Mouse (Mus musculus) forebrain, embryonic 16.5 days (tissue): ENCODE data around the gene Prkab1. TPM values are rescaled to one million over a fixed set of nuclear protein-coding genes. Genes with fewer than 3 reads are reported as not detected.

Source experiments
- ATAC-seq: fragments of 200-750 bp; cut with Nextera tagmentation; 2 replicates; pipeline ENCODE4 v1.8.0; 2017; ENCODE audit warnings: mild to moderate bottlenecking, moderate library complexity
- H3K27ac ChIP-seq: fragments of 300-500 bp; sonication (generic); 2 replicates; pipeline ENCODE4 v1.5.1; 2014; ENCODE audit warnings: low read length, control low read depth
- H3K27me3 ChIP-seq: fragments of 300-500 bp; sonication (generic); replicated peaks from 2 replicates; pipeline ENCODE4 v1.6.1; 2014; ENCODE audit warnings: low read length; ENCODE audit not compliant: control insufficient read depth, insufficient read depth
- H3K36me3 ChIP-seq: fragments of 300-500 bp; sonication (generic); 2 replicates; pipeline ENCODE4 v1.6.1; 2014; ENCODE audit not compliant: control insufficient read depth, insufficient read depth
- H3K4me1 ChIP-seq: fragments of 300-500 bp; sonication (generic); replicated peaks from 2 replicates; pipeline ENCODE4 v1.6.1; 2014; ENCODE audit warnings: low read length; ENCODE audit not compliant: control insufficient read depth, insufficient read depth
- H3K4me2 ChIP-seq: fragments of 300-500 bp; sonication (generic); 2 replicates; pipeline ENCODE4 v1.6.1; 2014; ENCODE audit warnings: mild to moderate bottlenecking, low read length, control low read depth
- H3K4me3 ChIP-seq: fragments of 300-500 bp; sonication (generic); replicated peaks from 2 replicates; pipeline ENCODE4 v1.5.1; 2014; ENCODE audit warnings: mild to moderate bottlenecking, low read length, control low read depth
- H3K9ac ChIP-seq: fragments of 300-500 bp; sonication (generic); replicated peaks from 2 replicates; pipeline ENCODE4 v1.6.1; 2014; ENCODE audit warnings: low read depth, low read length, control low read depth
- H3K9me3 ChIP-seq: fragments of 300-500 bp; sonication (generic); 2 replicates; pipeline ENCODE4 v1.6.1; 2016; ENCODE audit warnings: low read length; ENCODE audit not compliant: control insufficient read depth
- WGBS: fragments of 180-500 bp; shearing (Covaris S2); extraction: QIAGEN DNeasy Blood & Tissue Kit; methylation state at CpG from one replicate; pipeline ENCODE4 v1.1.7; 2014; 5-methylcytosine and 5-hydroxymethylcytosine counted together
- polyA plus RNA-seq: library from polyadenylated mRNA; unstranded; fragments of >200 nt; fragmentation: Nextera tagmentation; extraction: Ambion mirVana; gene quantifications from 2 replicates; pipeline ENCODE4 v1.2.1, GENCODE M21; 2015

The Prkab1 gene
- polyA plus RNA-seq, 1 experiment from 2014 or later: 55.5 TPM

DNA sequence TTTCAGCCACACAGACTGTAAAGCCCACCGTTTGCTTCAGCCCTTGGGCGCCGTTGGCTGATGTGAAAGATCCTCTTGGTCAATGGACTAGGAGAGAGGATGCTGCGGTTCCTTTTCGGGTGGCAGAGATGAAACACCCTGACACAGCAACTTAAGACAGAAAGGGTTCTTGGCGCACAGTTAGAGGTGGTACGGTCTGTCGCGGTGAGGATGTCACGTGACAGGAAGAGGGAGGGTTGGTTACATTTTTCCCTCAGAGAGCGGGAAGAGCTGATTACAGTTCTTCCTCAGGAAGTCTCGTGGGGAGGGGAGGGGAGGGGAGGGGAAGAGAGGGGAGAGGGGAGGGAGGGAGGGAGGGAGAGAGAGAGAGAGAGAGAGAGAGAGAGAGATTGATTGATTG lies 13.4 kb upstream of the Prkab1 start:
- no peak for ATAC-seq
- H3K9me3 ChIP-seq: no peaks in the 10 kb centered on the region
- H3K27me3 ChIP-seq: no peaks in the 10 kb centered on the region
- no peaks in the 10 kb centered on the region for H3K4me1 ChIP-seq
- H3K4me3 ChIP-seq: no peak overlapping the region
- no peak overlapping the region for H3K9ac ChIP-seq
- no peak overlapping the region for H3K4me2 ChIP-seq
- no peaks in the 10 kb centered on the region for H3K36me3 ChIP-seq
- WGBS: 72% methylated on average over 11 of the region's 12 CpGs
- no peak overlapping the region for H3K27ac ChIP-seq

- WGBS: 47% methylated on average over 16 of the region's 16 CpGs
- Histone ChIP-seq H3K4me3 (no peak overlapping the region), H3K4me2 (no peak overlapping the region), H3K27me3 (no peaks in the 10 kb centered on the region), H3K9ac (no peak overlapping the region), H3K27ac (no peak overlapping the region), H3K36me3 (no peaks in the 10 kb centered on the region), H3K9me3 (no peaks in the 10 kb centered on the region), H3K4me1 (no peaks in the 10 kb centered on the region; the same call in 1 of the 2 replicates)
- ATAC-seq: no peak
Measured at GRCm38 (mm10) chr5:116036465-116036864, 12.2 kb upstream of the Prkab1 start.

DNA sequence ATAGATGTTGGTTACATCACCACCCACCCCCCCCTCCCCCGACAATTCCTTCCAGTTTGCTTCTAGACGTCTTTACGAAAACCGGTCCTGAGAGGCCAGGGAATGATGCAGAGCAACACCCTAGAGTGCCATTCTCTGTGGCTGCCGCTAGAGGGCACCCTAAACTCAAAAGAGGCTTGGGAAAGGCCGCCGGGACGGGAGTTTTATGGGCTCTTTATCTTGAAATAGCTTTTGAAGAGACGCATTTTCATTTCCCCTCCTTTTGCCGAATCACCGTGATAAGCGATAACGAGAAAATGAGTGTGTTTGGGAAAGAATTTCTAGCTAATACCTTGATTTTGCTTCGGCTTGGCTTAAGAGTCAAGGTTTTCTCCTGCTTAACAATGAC lies 6.9 kb upstream of the Prkab1 start:
- no peak for ATAC-seq
- 3% methylated on average over 14 of the region's 14 CpGs for WGBS
- no peaks in the 10 kb centered on the region for H3K9me3 ChIP-seq
- 0 out of 2 replicates have a peak, but pooled peaks cover 2% of the 10 kb centered on the region for H3K27me3 ChIP-seq
- H3K4me2 ChIP-seq: peak overlapping the region; percentile 43
- H3K4me3 ChIP-seq: peak overlapping the region; percentile 5; the same call in 1 of the 2 replicates
- H3K36me3 ChIP-seq: no peaks in the 10 kb centered on the region
- H3K27ac ChIP-seq: no peak overlapping the region
- peaks cover 5% of the 10 kb centered on the region for H3K4me1 ChIP-seq
- H3K9ac ChIP-seq: no peak overlapping the region

- H3K9ac ChIP-seq: peak overlapping the region; percentile 39; the same call in 1 of the 2 replicates
- H3K36me3 ChIP-seq: no peaks in the 10 kb centered on the region
- peak overlapping the region; percentile 23 for H3K4me3 ChIP-seq
- no peaks in the 10 kb centered on the region for H3K9me3 ChIP-seq
- H3K4me2 ChIP-seq: peak overlapping the region; percentile 43
- peak; percentile 40; the same call in 1 of the 2 replicates for ATAC-seq
- 4% methylated on average over 19 of the region's 19 CpGs for WGBS
- peaks cover 5% of the 10 kb centered on the region for H3K4me1 ChIP-seq
- H3K27ac ChIP-seq: no peak overlapping the region
- H3K27me3 ChIP-seq: 0 out of 2 replicates have a peak, but pooled peaks cover 2% of the 10 kb centered on the region
Measured at GRCm38 (mm10) chr5:116030566-116031189, 6.4 kb upstream of the Prkab1 start.

- 82% methylated on average over 7 of the region's 7 CpGs for WGBS
- Histone ChIP-seq H3K4me3 (no peak overlapping the region), H3K27ac (no peak overlapping the region), H3K36me3 (no peaks in the 10 kb centered on the region), H3K27me3 (0 out of 2 replicates have a peak, but pooled peaks cover 2% of the 10 kb centered on the region), H3K4me2 (no peak overlapping the region), H3K9me3 (no peaks in the 10 kb centered on the region), H3K9ac (no peak overlapping the region), H3K4me1 (peaks cover 5% of the 10 kb centered on the region)
- ATAC-seq: no peak
Measured at GRCm38 (mm10) chr5:116029071-116029470, 4.8 kb upstream of the Prkab1 start.

DNA sequence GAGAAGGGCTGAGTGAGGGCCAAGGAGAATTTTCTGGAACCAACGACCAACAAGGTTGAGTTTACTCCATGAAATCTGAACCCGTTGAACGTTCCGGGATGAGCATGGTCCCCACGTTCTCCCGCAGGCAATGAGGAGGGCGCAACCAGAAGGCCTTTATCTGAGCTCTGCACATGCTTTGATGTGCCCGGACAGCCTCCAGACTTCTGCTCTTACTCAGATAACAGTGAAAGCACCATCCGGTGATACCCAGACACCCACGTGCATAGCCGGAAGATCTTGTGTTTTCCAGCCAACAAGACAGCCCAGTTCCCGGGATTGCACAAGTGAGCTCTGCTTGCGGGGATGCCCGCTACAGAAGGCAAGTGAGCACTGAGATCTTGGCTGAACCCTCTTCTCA lies 2.3 kb upstream of the Prkab1 start:
- H3K4me2 ChIP-seq: no peak overlapping the region
- 0 out of 2 replicates have a peak, but pooled peaks cover 2% of the 10 kb centered on the region for H3K27me3 ChIP-seq
- 94% methylated on average over 14 of the region's 14 CpGs for WGBS
- no peak overlapping the region for H3K9ac ChIP-seq
- ATAC-seq: no peak
- no peak overlapping the region for H3K27ac ChIP-seq
- no peaks in the 10 kb centered on the region for H3K9me3 ChIP-seq
- H3K4me3 ChIP-seq: no peak overlapping the region
- H3K36me3 ChIP-seq: no peaks in the 10 kb centered on the region
- H3K4me1 ChIP-seq: peaks cover 20% of the 10 kb centered on the region

GRCm38 (mm10) chr5:116026107-116026506 lies 1.8 kb upstream of the Prkab1 start:
- peaks cover 4% of the 10 kb centered on the region; the same call in 1 of the 2 replicates for H3K36me3 ChIP-seq
- H3K4me2 ChIP-seq: no peak overlapping the region
- 91% methylated on average over 5 of the region's 5 CpGs for WGBS
- H3K9ac ChIP-seq: no peak overlapping the region
- H3K4me3 ChIP-seq: no peak overlapping the region
- no peak for ATAC-seq
- H3K27ac ChIP-seq: no peak overlapping the region
- H3K27me3 ChIP-seq: 0 out of 2 replicates have a peak, but pooled peaks cover 2% of the 10 kb centered on the region
- no peaks in the 10 kb centered on the region for H3K9me3 ChIP-seq
- H3K4me1 ChIP-seq: peaks cover 20% of the 10 kb centered on the region

- WGBS: under 1% methylated on average over 28 of the region's 28 CpGs
- ATAC-seq: peak; percentile 70
- no peaks in the 10 kb centered on the region for H3K27me3 ChIP-seq
- peak overlapping the region; percentile 96 for H3K4me2 ChIP-seq
- H3K27ac ChIP-seq: peak overlapping the region; percentile 79
- H3K36me3 ChIP-seq: peaks cover 16% of the 10 kb centered on the region
- H3K4me3 ChIP-seq: peak overlapping the region; percentile 90
- no peaks in the 10 kb centered on the region for H3K9me3 ChIP-seq
- peaks cover 15% of the 10 kb centered on the region for H3K4me1 ChIP-seq
- peak overlapping the region; percentile 78 for H3K9ac ChIP-seq
Measured at GRCm38 (mm10) chr5:116023821-116024284, 455 bp downstream of the Prkab1 start.

GRCm38 (mm10) chr5:116023251-116023661 lies 1.1 kb downstream of the Prkab1 start:
- no peaks in the 10 kb centered on the region for H3K9me3 ChIP-seq
- H3K4me2 ChIP-seq: peak overlapping the region; percentile 96
- peaks cover 15% of the 10 kb centered on the region for H3K4me1 ChIP-seq
- peak; percentile 16; the same call in 1 of the 2 replicates for ATAC-seq
- peaks cover 22% of the 10 kb centered on the region for H3K36me3 ChIP-seq
- H3K9ac ChIP-seq: peak overlapping the region; percentile 78
- H3K27me3 ChIP-seq: no peaks in the 10 kb centered on the region
- 5% methylated on average over 8 of the region's 8 CpGs for WGBS
- peak overlapping the region; percentile 35; the same call in 1 of the 2 replicates for H3K27ac ChIP-seq
- peak overlapping the region; percentile 90 for H3K4me3 ChIP-seq
